Mouse (Mus musculus) C2C12 (cell line): ENCODE results near the gene Lrrc8b.

Source experiments
- CEBPB ChIP-seq: IDR thresholded peaks from one replicate; pipeline ENCODE4 v1.6.1; 2011; ENCODE audit warnings: low read depth, mild to moderate bottlenecking, control low read depth, moderate library complexity
- CTCF ChIP-seq: IDR thresholded peaks from one replicate; pipeline ENCODE4 v1.5.1; 2011; ENCODE audit not compliant: control insufficient read depth, insufficient read depth, insufficient read length
- MAX ChIP-seq: IDR thresholded peaks from one replicate; pipeline ENCODE4 v1.6.1; 2011; ENCODE audit warnings: mild to moderate bottlenecking, control low read depth
- MYOD1 ChIP-seq: IDR thresholded peaks from one replicate; pipeline ENCODE4 v1.6.1; 2011; ENCODE audit warnings: low read depth; ENCODE audit not compliant: control insufficient read depth, insufficient read length
- MYOG ChIP-seq: IDR thresholded peaks from one replicate; pipeline ENCODE4 v1.6.1; 2011; ENCODE audit not compliant: control insufficient read depth, insufficient read length; ENCODE audit errors: extremely low read depth
- USF1 ChIP-seq: IDR thresholded peaks from one replicate; pipeline ENCODE4 v1.6.1; 2011; ENCODE audit warnings: low read depth, mild to moderate bottlenecking, control low read depth, moderate library complexity

DNA sequence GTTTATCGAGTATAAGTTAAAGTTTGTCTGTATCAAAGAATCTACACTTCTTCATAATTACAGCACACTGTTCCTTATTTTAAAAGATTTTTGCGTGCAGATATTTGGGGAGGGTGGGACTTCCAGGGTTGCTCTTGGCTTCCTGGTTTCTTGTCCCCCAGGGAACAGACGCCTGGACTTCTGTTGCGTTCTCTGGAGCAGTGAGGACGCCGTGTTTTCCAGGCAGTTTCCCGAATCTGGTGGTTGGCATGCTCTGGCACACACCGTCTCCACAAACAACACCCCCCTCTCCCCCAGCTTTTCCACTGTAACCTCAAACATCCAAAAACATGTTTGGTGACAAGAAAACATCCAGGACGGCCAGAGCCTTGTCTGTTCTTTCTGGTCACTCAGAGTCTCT lies 111.2 kb downstream of the Lrrc8b start:
- TF ChIP-seq CTCF (no peak), MYOD1 (no peak), CEBPB (no peak), MAX (no peak), USF1 (no peak), MYOG (no peak)
